Mouse (Mus musculus) olfactory bulb, adult 2 months (tissue): ENCODE data around the gene AC124108.1.

Experiments used
- CTCF ChIP-seq: fragments of 200-500 bp; IDR thresholded peaks from 2 replicates; pipeline ENCODE4 v1.5.1; 2012; ENCODE audit warnings: low read depth, mild to moderate bottlenecking, low read length, moderate library complexity; ENCODE audit not compliant: insufficient read depth
- POLR2A ChIP-seq: fragments of 200-500 bp; IDR thresholded peaks from 2 replicates; pipeline ENCODE4 v1.6.1; 2012; ENCODE audit warnings: mild to moderate bottlenecking, low read depth, low read length, moderate library complexity; ENCODE audit not compliant: insufficient read depth

GRCm38 (mm10) chr1:132151908-132152307, 39.3 kb upstream of the AC124108.1 start:
- no peak for TF ChIP-seq POLR2A
- TF ChIP-seq CTCF, result no peak
